Mouse (Mus musculus) neutrophil, adult 65 days (primary cell): ENCODE measurements around the gene Psmc6. TPM values are rescaled to one million over a fixed set of nuclear protein-coding genes. Genes with fewer than 3 reads are reported as not detected.

ENCODE experiments used
- total RNA-seq: library from RNA; stranded (reverse); gene quantifications from 2 replicates; pipeline ENCODE4 v1.2.4, GENCODE M21; 2023

Gene Psmc6
- total RNA-seq: 72.0 and 82.5 TPM in 2 replicates

DNA sequence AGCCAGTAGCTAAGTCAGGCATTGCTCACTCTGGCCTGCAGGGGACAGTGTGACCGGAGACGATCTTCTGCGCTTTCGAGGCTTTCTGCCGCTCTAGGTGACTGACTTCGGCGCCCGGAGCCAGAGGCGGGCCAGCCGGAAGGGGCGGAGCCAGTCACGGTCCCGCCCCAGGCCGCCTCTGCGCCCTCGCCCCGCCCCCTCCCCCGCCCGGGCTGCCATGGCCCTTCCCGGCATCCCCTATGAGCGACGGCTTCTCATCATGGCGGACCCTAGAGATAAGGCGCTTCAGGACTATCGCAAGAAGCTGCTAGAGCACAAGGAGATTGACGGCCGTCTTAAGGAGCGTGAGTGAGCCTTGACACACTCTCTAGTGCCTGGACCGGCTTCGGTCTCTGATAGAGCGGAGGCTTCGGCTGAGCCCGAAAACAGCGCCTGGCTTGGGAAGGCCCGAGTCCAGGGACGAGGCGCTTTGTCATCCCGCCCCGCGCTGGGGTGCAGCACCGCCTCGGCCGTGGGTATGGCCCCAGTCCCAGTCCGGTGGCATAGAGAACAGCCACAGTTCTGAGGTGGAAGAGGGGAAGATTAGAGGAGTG is at the start of gene Psmc6:
Psmc6 (plus strand) TSS at position 200 of the 593 bp plus-strand sequence.

DNA sequence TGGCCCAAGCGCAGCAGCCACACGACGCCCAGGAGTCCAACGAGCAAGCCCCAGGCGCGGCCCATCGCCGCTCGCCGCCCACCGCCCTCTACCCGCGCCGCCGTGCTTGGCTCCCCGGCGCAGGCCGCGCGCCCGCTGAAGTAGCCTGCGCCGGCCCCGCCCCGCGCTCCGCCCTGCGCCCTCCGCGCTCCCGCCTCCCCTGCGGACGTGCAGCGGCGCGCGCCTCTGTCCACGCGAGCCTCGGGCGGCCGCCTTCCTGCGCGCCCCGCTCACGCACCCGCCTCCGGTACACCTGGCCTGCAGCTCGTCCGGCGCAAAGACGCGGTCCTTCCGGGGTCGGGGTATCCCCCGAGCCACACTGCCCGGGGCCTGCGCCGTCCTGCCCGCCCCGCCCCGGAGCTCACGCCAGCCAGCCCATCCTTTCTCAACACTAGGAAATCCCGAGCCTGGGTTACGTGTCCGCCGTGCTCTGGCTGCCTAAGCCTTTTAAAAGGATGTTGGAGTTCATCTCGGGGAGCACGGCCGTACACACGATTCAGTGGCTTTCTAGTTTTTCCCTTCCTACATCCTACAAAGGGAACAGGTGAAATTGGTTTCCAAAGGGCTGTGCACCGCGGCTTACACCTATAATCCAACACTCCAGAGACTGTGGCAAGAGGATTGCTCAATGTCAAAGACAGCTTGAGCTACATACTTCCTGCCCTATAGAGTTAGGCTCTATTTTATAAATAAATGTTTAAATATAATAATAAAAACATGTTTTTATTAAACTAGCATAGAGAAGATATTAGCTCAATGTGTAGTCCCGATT is 11.0 kb upstream of the Psmc6 start, which contains the start of gene Ero1l:
Ero1l (minus strand) TSS at position 346 of the 811 bp plus-strand sequence.

DNA sequence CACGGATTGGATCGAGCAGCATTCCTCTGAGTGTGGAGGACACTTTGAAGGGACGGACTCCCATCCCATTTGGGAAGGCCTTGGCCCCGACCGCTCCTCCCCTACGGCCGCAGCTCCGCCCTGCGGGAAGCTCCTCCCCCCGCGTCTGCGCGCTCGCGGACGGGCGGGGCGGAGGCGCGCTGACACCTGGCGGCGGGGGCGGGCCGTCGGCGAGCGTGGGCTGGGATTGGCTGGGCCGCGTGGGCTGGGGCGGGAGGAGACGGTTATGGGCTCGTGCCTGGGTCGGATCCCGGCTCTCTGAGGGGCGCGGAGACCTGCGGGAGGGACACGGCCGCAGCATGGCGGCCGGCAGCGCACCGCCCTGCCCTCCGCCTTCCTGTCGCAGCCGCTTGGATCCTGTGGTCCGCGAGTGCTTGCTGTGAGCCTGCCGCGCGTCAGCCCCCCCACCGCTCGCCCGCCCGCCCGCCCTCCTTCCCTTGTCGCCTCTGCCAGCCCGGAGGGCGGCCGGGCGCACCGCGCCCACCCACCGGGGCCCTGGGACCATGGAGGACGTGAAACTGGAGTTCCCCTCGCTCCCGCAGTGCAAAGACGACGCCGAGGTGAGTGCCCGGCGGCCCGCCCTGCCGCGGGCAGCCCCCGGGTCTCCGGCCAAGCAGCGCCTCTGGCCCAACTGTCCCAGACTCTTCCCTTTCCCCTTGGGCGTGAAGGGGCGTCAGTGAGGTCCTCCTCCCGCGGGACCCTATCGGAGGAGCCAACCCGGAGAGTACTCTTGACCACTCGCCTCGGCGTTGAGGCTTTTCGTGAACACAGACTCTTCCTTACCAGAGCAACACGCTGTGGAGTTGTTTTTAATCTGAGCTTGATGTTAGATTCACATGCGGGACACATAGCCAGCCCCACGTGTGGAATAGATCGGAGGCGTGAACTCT is 21.6 kb downstream of the Psmc6 start, which contains the start of gene Styx:
Styx (plus strand) TSS at position 163 of the 929 bp plus-strand sequence.

Other genes with a start within 250 kb of the Psmc6 start
- 3.3 and 4.3 TPM in 2 replicates for gene Gpr137c, start 110.1 kb upstream of the Psmc6 start, total RNA-seq
- gene Txndc16, start 109.5 kb upstream of the Psmc6 start, total RNA-seq: 21.3 and 26.5 TPM in 2 replicates
- gene Ero1l, start 11.0 kb upstream of the Psmc6 start, total RNA-seq: 80.1 and 112 TPM in 2 replicates
- gene Styx, start 21.3 kb downstream of the Psmc6 start, total RNA-seq: 8.5 and 10.1 TPM in 2 replicates
- 4.0 and 4.2 TPM in 2 replicates for gene Gnpnat1, start 75.1 kb downstream of the Psmc6 start, total RNA-seq
- not detected in 2 replicates for gene Fermt2, start 200.3 kb downstream of the Psmc6 start, total RNA-seq